Mouse (Mus musculus) lung, postnatal 0 days (tissue): Measurements from ENCODE around the gene Toe1.

Experiments used
- CTCF ChIP-seq: IDR thresholded peaks from 2 replicates; pipeline ENCODE4 v1.5.1; 2016; ENCODE audit warnings: antibody characterized with exemption, mild to moderate bottlenecking
- EP300 ChIP-seq: IDR thresholded peaks from 2 replicates; pipeline ENCODE4 v1.6.1; 2016; ENCODE audit warnings: antibody characterized with exemption, mild to moderate bottlenecking, control low read depth

- TF ChIP-seq EP300 (no peak), CTCF (peak; percentile 90)
Measured at GRCm38 (mm10) chr4:116788956-116789355, 18.5 kb downstream of the Toe1 start.
